Mouse (Mus musculus): ENCODE measurements around the gene Kcnip1. TPM values are rescaled to one million over a fixed set of nuclear protein-coding genes. Genes with fewer than 3 reads are reported as not detected.

Kcnip1 gene
- polyA plus RNA-seq, 1 experiment from 2014 or later, result not detected

GRCm38 (mm10) chr11:33917574-33917973, 75.4 kb downstream of the Kcnip1 start:
- no peaks in the 10 kb centered on the region for H3K79me2 ChIP-seq (ENCODE audit: inconsistent target)
- H3K4me3 ChIP-seq (ENCODE audit: inconsistent target), result no peak overlapping the region
- no peak overlapping the region for H3K27ac ChIP-seq
- H3K36me3 ChIP-seq (ENCODE audit: inconsistent target), result no peaks in the 10 kb centered on the region
- WGBS (ENCODE audit: missing documents), result 43% methylated on average over 6 of the region's 6 CpGs

GRCm38 (mm10) chr11:33914216-33914615, 78.7 kb downstream of the Kcnip1 start:
- WGBS (ENCODE audit: missing documents), result 89% methylated on average over 12 of the region's 12 CpGs
- Histone ChIP-seq H3K27ac (no peak overlapping the region), H3K4me3 (ENCODE audit: inconsistent target) (no peak overlapping the region), H3K36me3 (ENCODE audit: inconsistent target) (no peaks in the 10 kb centered on the region), H3K79me2 (ENCODE audit: inconsistent target) (no peaks in the 10 kb centered on the region)

- Histone ChIP-seq H3K79me2 (ENCODE audit: inconsistent target) (no peaks in the 10 kb centered on the region), H3K4me3 (ENCODE audit: inconsistent target) (no peak overlapping the region), H3K36me3 (ENCODE audit: inconsistent target) (no peaks in the 10 kb centered on the region), H3K27ac (no peak overlapping the region)
- 95% methylated on average over 7 of the region's 7 CpGs for WGBS (ENCODE audit: missing documents)
Measured at GRCm38 (mm10) chr11:33913061-33913460, 79.9 kb downstream of the Kcnip1 start.

GRCm38 (mm10) chr11:33912151-33912571, 80.8 kb downstream of the Kcnip1 start:
- WGBS (ENCODE audit: missing documents), result 55% methylated on average over 2 of the region's 2 CpGs
- H3K79me2 ChIP-seq (ENCODE audit: inconsistent target), result no peaks in the 10 kb centered on the region
- H3K36me3 ChIP-seq (ENCODE audit: inconsistent target), result no peaks in the 10 kb centered on the region
- no peak overlapping the region for H3K4me3 ChIP-seq (ENCODE audit: inconsistent target)
- H3K27ac ChIP-seq, result no peak overlapping the region

- Histone ChIP-seq H3K79me2 (ENCODE audit: inconsistent target) (no peaks in the 10 kb centered on the region), H3K36me3 (ENCODE audit: inconsistent target) (no peaks in the 10 kb centered on the region), H3K4me3 (ENCODE audit: inconsistent target) (no peak overlapping the region), H3K27ac (no peak overlapping the region)
- WGBS (ENCODE audit: missing documents), result 85% methylated on average over 7 of the region's 7 CpGs
Measured at GRCm38 (mm10) chr11:33910982-33911381, 82.0 kb downstream of the Kcnip1 start.

- Histone ChIP-seq H3K79me2 (ENCODE audit: inconsistent target) (no peaks in the 10 kb centered on the region), H3K4me3 (ENCODE audit: inconsistent target) (no peak overlapping the region), H3K27ac (no peak overlapping the region), H3K36me3 (ENCODE audit: inconsistent target) (no peaks in the 10 kb centered on the region)
- 78% methylated on average over 4 of the region's 4 CpGs for WGBS (ENCODE audit: missing documents)
Measured at GRCm38 (mm10) chr11:33908360-33909175, 84.4 kb downstream of the Kcnip1 start.

- Histone ChIP-seq H3K36me3 (ENCODE audit: inconsistent target) (no peaks in the 10 kb centered on the region), H3K79me2 (ENCODE audit: inconsistent target) (no peaks in the 10 kb centered on the region), H3K4me3 (ENCODE audit: inconsistent target) (no peak overlapping the region), H3K27ac (no peak overlapping the region)
- WGBS (ENCODE audit: missing documents), result 87% methylated on average over 6 of the region's 6 CpGs
Measured at GRCm38 (mm10) chr11:33903494-33903893, 89.5 kb downstream of the Kcnip1 start.

GRCm38 (mm10) chr11:33902377-33902776, 90.6 kb downstream of the Kcnip1 start:
- 84% methylated on average over 9 of the region's 10 CpGs for WGBS (ENCODE audit: missing documents)
- Histone ChIP-seq H3K79me2 (ENCODE audit: inconsistent target) (no peaks in the 10 kb centered on the region), H3K36me3 (ENCODE audit: inconsistent target) (no peaks in the 10 kb centered on the region), H3K27ac (no peak overlapping the region), H3K4me3 (ENCODE audit: inconsistent target) (no peak overlapping the region)

GRCm38 (mm10) chr11:33901783-33902182, 91.2 kb downstream of the Kcnip1 start:
- no peaks in the 10 kb centered on the region for H3K79me2 ChIP-seq (ENCODE audit: inconsistent target)
- WGBS (ENCODE audit: missing documents), result 92% methylated on average over 2 of the region's 2 CpGs
- no peak overlapping the region for H3K4me3 ChIP-seq (ENCODE audit: inconsistent target)
- H3K36me3 ChIP-seq (ENCODE audit: inconsistent target), result no peaks in the 10 kb centered on the region
- H3K27ac ChIP-seq, result no peak overlapping the region

GRCm38 (mm10) chr11:33891084-33891483, 101.9 kb downstream of the Kcnip1 start:
- no peaks in the 10 kb centered on the region for H3K79me2 ChIP-seq (ENCODE audit: inconsistent target)
- H3K4me3 ChIP-seq (ENCODE audit: inconsistent target), result no peak overlapping the region
- H3K27ac ChIP-seq, result no peak overlapping the region
- WGBS (ENCODE audit: missing documents), result 72% methylated on average over 4 of the region's 4 CpGs
- H3K36me3 ChIP-seq (ENCODE audit: inconsistent target), result no peaks in the 10 kb centered on the region

GRCm38 (mm10) chr11:33890382-33890781, 102.6 kb downstream of the Kcnip1 start:
- Histone ChIP-seq H3K4me3 (ENCODE audit: inconsistent target) (no peak overlapping the region), H3K79me2 (ENCODE audit: inconsistent target) (no peaks in the 10 kb centered on the region), H3K36me3 (ENCODE audit: inconsistent target) (no peaks in the 10 kb centered on the region), H3K27ac (no peak overlapping the region)
- 95% methylated on average over 2 of the region's 2 CpGs for WGBS (ENCODE audit: missing documents)

GRCm38 (mm10) chr11:33887660-33888059, 105.3 kb downstream of the Kcnip1 start:
- H3K79me2 ChIP-seq (ENCODE audit: inconsistent target), result no peaks in the 10 kb centered on the region
- no peak overlapping the region for H3K27ac ChIP-seq
- no peak overlapping the region for H3K4me3 ChIP-seq (ENCODE audit: inconsistent target)
- WGBS (ENCODE audit: missing documents), result 90% methylated on average over 3 of the region's 3 CpGs
- H3K36me3 ChIP-seq (ENCODE audit: inconsistent target), result no peaks in the 10 kb centered on the region

- 86% methylated on average over 4 of the region's 4 CpGs for WGBS (ENCODE audit: missing documents)
- Histone ChIP-seq H3K79me2 (ENCODE audit: inconsistent target) (no peaks in the 10 kb centered on the region), H3K27ac (no peak overlapping the region), H3K4me3 (ENCODE audit: inconsistent target) (no peak overlapping the region), H3K36me3 (ENCODE audit: inconsistent target) (no peaks in the 10 kb centered on the region)
Measured at GRCm38 (mm10) chr11:33885981-33886380, 107.0 kb downstream of the Kcnip1 start.

- H3K4me3 ChIP-seq (ENCODE audit: inconsistent target), result no peak overlapping the region
- WGBS (ENCODE audit: missing documents), result 67% methylated on average over 5 of the region's 5 CpGs
- no peaks in the 10 kb centered on the region for H3K79me2 ChIP-seq (ENCODE audit: inconsistent target)
- H3K27ac ChIP-seq, result no peak overlapping the region
- no peaks in the 10 kb centered on the region for H3K36me3 ChIP-seq (ENCODE audit: inconsistent target)
Measured at GRCm38 (mm10) chr11:33882731-33883328, 110.1 kb downstream of the Kcnip1 start.

- no peak overlapping the region for H3K27ac ChIP-seq
- H3K79me2 ChIP-seq (ENCODE audit: inconsistent target), result no peaks in the 10 kb centered on the region
- H3K36me3 ChIP-seq (ENCODE audit: inconsistent target), result no peaks in the 10 kb centered on the region
- no peak overlapping the region for H3K4me3 ChIP-seq (ENCODE audit: inconsistent target)
Measured at GRCm38 (mm10) chr11:33874925-33875324, 118.0 kb downstream of the Kcnip1 start.
